Mouse (Mus musculus) spleen, adult 2 months (tissue): Measurements from ENCODE around the gene Fam120a. TPM values are rescaled to one million over a fixed set of nuclear protein-coding genes. Genes with fewer than 3 reads are reported as not detected.

Experiments used
- DNase-seq, 2 experiments: peaks; one replicate each; pipeline versions ENCODE4 v3.0.0 to v3.0.0-alpha.2; 2012 to 2021; ENCODE audit warnings: low spot score in 2 of 2, low read depth in 1 of 2
- H3K27ac ChIP-seq: fragments of 200-500 bp; 2 replicates; pipeline ENCODE4 v1.5.1; 2012; ENCODE audit warnings: low read length, inconsistent platforms; ENCODE audit not compliant: insufficient read depth
- H3K27me3 ChIP-seq: fragments of 200-500 bp; 2 replicates; pipeline ENCODE4 v1.6.1; 2012; ENCODE audit warnings: mild to moderate bottlenecking, moderate library complexity, low read length, inconsistent platforms; ENCODE audit not compliant: control insufficient read depth, insufficient read depth
- H3K36me3 ChIP-seq: fragments of 200-500 bp; 2 replicates; pipeline ENCODE4 v1.6.1; 2012; ENCODE audit warnings: mild to moderate bottlenecking, low read length, inconsistent platforms; ENCODE audit not compliant: control insufficient read depth, insufficient read depth
- H3K4me1 ChIP-seq: fragments of 200-500 bp; 2 replicates; pipeline ENCODE4 v1.6.1; 2011; ENCODE audit warnings: inconsistent platforms; ENCODE audit not compliant: control insufficient read depth, insufficient read depth, insufficient read length
- H3K4me3 ChIP-seq: fragments of 200-500 bp; 2 replicates; pipeline ENCODE4 v1.5.1; 2011; ENCODE audit warnings: mild to moderate bottlenecking, inconsistent platforms; ENCODE audit not compliant: insufficient read depth, insufficient read length; ENCODE audit errors: extremely low read depth
- CTCF ChIP-seq: fragments of 200-500 bp; IDR thresholded peaks from 2 replicates; pipeline ENCODE4 v1.5.1; 2011; ENCODE audit warnings: mild to moderate bottlenecking, inconsistent platforms; ENCODE audit not compliant: insufficient read depth, insufficient read length, insufficient replicate concordance; ENCODE audit errors: extremely low read depth
- POLR2A ChIP-seq: fragments of 200-500 bp; IDR thresholded peaks from 2 replicates; pipeline ENCODE4 v1.6.1; 2011; ENCODE audit warnings: low read depth, low read length, inconsistent platforms
- WGBS: fragments of 180-500 bp; shearing (Covaris S2); methylation state at CpG from one replicate; pipeline ENCODE4 v1.1.7; 2018; 5-methylcytosine and 5-hydroxymethylcytosine counted together
- polyA plus RNA-seq: library from polyadenylated mRNA; depleted of rRNA; stranded (reverse); fragments of >200 nt; gene quantifications from 2 replicates; pipeline ENCODE4 v1.2.3, GENCODE M21; 2012

Gene Fam120a
- polyA plus RNA-seq, 1 experiment, result 40.1 TPM

DNA sequence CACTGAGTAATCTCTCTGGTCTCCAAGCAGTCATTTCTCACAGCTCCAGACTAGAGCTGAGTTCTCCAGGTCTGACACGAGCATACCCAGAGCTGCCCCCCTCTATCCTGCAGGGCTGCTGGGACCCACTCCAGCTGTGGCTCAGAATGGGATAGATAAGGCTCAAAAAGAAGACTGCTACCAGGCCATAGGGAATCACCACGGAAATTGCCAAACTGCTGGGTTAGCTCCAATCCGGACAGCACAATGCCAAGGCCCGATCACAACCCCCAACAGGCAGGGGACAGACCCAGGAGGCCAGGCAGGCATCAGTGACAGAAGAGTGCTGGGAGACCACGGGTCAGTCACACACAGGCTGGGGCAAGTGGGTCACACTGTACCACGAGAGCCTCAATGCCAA, 109.8 kb downstream of the Fam120a start:
- DNase-seq, result no peak

DNA sequence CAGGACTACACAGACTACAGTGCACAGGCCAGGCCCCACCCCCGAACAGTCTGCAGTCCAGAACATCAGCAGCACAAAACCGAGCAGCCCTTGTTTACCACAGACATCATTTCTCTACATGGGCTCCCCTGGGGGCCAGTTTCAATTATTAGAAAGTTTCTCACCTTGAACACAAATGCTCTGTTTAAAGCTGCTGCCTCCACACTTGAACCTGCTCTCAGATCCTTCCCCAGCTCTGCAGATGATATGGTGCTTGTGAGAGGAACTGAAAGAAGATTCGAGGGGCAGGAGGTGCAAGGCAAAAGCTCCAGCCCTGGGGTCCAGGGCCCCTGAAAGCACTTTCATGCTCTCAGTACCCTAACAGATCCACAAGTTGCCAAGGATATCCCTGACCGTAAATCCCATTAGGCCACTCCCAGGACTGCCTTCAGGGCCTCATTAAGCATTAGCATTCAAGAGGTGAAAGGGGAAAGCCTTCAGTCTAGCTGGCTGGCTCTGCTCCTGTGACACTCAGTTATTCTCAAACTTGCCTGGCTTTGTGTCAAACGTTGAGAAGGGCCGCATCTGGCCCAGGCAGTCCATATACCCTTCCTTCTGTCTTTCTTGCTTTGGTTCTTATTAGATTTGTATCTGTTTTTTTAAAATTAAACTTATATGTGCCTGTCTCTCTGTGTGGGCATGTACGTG, 110.4 kb downstream of the Fam120a start:
- no peaks in the 10 kb centered on the region for H3K27me3 ChIP-seq
- 53% methylated on average over 7 of the region's 7 CpGs for WGBS
- TF ChIP-seq POLR2A, result no peak
- TF ChIP-seq CTCF, result no peak
- no peak for DNase-seq
- peak overlapping the region; percentile 46 for H3K27ac ChIP-seq
- H3K4me3 ChIP-seq, result no peak overlapping the region
- no peaks in the 10 kb centered on the region for H3K36me3 ChIP-seq
- peaks cover 37% of the 10 kb centered on the region; the same call in 1 of the 2 replicates for H3K4me1 ChIP-seq

More for the DNA sequence above, 109.8 kb downstream of the Fam120a start:
- H3K36me3 ChIP-seq, result no peaks in the 10 kb centered on the region
- H3K27me3 ChIP-seq, result no peaks in the 10 kb centered on the region
- TF ChIP-seq POLR2A (no peak), CTCF (no peak)
- 82% methylated on average over 6 of the region's 6 CpGs for WGBS
- H3K4me3 ChIP-seq, result no peak overlapping the region
- peaks cover 38% of the 10 kb centered on the region; the same call in 1 of the 2 replicates for H3K4me1 ChIP-seq
- H3K27ac ChIP-seq, result no peak overlapping the region

DNA sequence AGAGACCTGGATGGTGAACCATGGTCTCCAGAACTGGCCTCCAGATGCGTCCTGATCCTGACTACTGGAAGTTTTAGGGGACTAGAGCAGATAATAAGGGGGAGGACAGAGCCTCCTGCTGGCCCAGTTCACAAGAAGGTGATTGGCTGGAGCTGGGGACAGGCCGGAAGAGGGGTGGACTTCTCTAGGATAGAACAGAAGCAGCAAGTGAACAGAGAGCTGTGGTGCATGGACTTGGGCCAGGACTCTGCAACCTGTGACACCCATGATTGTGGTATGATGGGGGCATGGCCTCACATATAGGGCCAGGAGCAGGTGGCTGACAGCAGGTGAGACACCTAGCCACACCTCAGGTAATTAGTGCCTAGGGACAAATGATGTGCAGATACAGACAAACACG, 113.9 kb downstream of the Fam120a start:
- DNase-seq, result no peak
- Histone ChIP-seq H3K27ac (no peak overlapping the region), H3K27me3 (no peaks in the 10 kb centered on the region), H3K4me1 (peaks cover 30% of the 10 kb centered on the region; the same call in 1 of the 2 replicates), H3K4me3 (no peak overlapping the region), H3K36me3 (no peaks in the 10 kb centered on the region)
- no peak for TF ChIP-seq POLR2A
- no peak for TF ChIP-seq CTCF
- WGBS, result 86% methylated on average over 3 of the region's 3 CpGs

DNA sequence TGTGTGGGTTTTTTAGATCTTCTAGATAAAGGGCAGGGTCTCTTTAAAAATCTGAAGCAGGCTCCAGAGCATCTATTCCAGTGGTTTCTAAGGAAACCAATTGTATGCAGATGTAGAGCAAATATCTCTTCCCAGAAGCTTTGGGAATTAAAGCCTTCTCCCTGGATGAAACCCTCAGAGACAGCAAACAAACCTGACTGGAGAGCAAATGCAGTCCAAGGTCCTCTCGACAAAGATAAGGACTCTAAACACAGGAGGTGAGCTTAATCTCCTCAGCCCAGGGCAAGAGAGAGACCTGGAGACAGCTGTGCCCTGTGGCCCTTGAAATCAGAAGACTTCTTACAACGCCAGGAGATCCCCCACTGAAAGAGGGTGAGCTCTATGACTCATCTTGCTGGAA, 114.3 kb downstream of the Fam120a start:
- Histone ChIP-seq H3K4me3 (no peak overlapping the region), H3K27ac (no peak overlapping the region), H3K36me3 (no peaks in the 10 kb centered on the region), H3K27me3 (no peaks in the 10 kb centered on the region), H3K4me1 (peaks cover 25% of the 10 kb centered on the region; the same call in 1 of the 2 replicates)
- WGBS, result 34% methylated on average over 2 of the region's 2 CpGs
- TF ChIP-seq CTCF (no peak), POLR2A (no peak)
- DNase-seq, result no peak

DNA sequence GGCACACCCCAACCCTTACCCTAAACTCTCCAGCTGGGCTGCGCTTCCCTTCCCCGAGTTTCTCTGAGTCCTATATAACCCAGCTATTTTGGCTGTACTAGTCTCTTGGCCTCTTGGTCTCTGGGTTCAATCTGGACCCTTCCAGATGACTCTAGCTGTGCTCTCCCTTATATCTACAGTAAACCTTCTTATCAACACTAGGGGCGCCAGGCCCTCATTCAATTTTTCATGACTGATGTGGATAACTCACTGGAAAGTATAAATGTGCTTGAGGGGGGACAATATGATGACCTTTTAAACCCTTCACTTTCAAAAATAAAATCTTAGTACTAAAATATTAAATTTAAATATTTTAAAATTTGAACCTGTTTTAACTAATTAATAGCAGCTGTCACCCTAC, 115.0 kb downstream of the Fam120a start:
- Histone ChIP-seq H3K36me3 (no peaks in the 10 kb centered on the region), H3K27me3 (no peaks in the 10 kb centered on the region), H3K4me1 (peaks cover 19% of the 10 kb centered on the region; the same call in 1 of the 2 replicates), H3K27ac (no peak overlapping the region), H3K4me3 (no peak overlapping the region)
- WGBS, result 72% methylated on average over 3 of the region's 3 CpGs
- TF ChIP-seq CTCF (no peak), POLR2A (no peak)
- DNase-seq, result no peak

DNA sequence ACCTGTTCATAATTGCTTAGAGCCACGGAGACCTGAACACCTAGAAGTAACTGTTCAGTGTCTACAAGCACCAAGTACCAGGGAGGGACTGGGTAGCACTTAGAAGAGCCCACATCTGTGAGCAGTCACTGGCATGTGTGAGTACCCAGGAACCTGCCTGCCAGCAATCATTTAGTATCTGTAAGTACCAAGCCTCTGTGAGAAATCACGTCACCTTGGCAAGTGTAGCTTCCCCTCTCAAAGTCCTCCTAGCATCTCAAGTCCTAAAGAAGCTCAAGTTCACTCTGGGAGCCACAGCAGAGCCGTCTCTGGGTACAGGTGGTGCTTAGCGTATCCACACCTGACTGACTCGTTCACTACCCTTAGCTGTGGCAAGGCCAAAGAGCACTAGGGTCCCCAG, 116.1 kb downstream of the Fam120a start:
- 88% methylated on average over 5 of the region's 5 CpGs for WGBS
- no peaks in the 10 kb centered on the region for H3K36me3 ChIP-seq
- no peak for DNase-seq
- H3K27ac ChIP-seq, result no peak overlapping the region
- H3K4me1 ChIP-seq, result peaks cover 11% of the 10 kb centered on the region; the same call in 1 of the 2 replicates
- TF ChIP-seq POLR2A (no peak), CTCF (no peak)
- H3K4me3 ChIP-seq, result no peak overlapping the region
- no peaks in the 10 kb centered on the region for H3K27me3 ChIP-seq

DNA sequence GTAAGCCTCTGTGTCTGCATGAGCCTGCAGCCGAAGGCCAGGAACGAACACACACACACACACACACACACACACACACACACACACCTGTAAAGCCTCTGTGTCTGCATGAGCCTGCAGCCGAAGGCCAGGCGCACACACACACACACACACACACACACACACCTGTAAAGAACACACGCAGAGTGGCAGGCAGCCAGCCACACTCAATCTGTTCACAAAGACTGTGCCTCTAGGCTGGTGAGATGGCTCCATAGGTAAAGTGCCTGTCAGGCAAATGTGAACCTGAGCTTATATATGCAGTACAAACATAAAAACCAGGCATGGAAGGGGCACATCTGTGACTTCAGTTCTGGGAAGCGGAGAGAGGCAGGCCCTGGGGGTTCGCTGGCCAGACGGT, 117.0 kb downstream of the Fam120a start:
- 87% methylated on average over 8 of the region's 8 CpGs for WGBS
- H3K27me3 ChIP-seq, result no peaks in the 10 kb centered on the region
- H3K4me3 ChIP-seq, result no peak overlapping the region
- H3K36me3 ChIP-seq, result no peaks in the 10 kb centered on the region
- DNase-seq, result no peak
- TF ChIP-seq POLR2A, result no peak
- TF ChIP-seq CTCF, result no peak
- no peak overlapping the region for H3K27ac ChIP-seq
- peaks cover 7% of the 10 kb centered on the region; the same call in 1 of the 2 replicates for H3K4me1 ChIP-seq
